Mouse (Mus musculus): ENCODE measurements around the gene Patl2.
"Not testable (repeated sequence)": the region's sequence is repeated elsewhere in the genome, so short reads cannot be mapped to it uniquely, and the experiment has no call there.

The Patl2 gene

GRCm38 (mm10) chr2:122143111-122143510 is 42.9 kb downstream of the Patl2 start:
- no peak for DNase-seq (ENCODE audit: low spot score)

DNA sequence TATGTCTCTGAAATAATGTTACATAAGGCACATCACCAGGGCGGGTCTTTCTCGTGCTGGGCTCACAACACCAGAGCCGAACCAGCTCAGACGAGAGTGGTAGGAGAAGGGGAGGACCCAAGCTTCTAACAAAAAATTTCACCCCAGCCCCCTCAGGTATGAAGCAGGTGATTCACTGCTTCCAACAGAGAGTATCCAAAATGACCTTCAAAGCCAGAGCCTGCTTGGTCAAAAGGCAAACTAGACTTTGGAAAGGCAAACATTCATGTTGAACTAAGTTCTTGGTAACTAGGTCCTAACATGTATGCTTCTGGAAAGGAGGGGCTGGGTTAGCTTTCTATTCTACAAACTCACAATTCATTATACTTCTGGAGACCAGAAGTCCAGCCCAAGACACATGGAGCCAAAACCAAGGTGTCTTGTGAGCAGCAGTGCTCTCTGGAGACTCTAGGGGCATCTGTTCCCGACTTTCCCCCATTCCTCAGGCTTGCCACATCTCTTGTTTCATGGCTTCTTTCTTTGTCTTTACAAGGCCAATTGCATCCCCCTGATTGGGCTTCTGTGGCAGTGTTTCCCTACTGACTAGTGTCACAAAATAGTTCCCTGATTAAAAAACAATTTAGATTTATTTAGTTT is 44.5 kb downstream of the Patl2 start:
- DNase-seq (ENCODE audit: low spot score) = no peak

- DNase-seq (ENCODE audit: low spot score) = no peak
These were observed 45.2 kb downstream of the Patl2 start for GRCm38 (mm10) chr2:122140815-122141214.

DNA sequence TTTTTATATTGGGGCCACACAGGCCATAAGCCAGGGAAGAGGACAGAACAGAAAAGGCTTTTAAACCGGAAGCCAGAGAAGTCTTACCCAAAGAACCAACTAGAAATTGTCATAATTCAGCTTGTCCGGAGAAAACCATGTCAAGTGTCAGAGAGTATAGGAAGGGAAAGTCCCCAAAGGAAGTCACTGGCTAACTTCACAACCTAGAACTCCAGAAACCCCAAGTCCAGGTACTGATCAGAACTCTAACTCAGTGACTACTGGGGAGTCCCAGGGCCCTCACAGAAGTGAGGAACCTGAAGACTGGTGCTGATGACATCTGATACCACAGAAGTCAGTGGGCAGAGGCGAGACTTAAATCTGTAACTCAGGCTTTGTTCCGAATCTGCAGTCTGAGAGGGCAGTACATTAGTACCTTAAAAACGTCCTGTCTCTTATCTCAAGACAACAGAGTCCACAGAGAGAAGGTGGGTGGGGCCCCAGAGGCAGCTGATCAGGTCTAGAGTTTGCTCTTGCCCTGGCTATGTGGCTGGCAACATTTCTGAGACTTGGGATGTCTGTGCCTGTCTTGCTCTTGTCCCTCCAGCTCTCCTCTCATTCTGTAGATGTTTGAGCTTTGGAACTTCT is 48.0 kb downstream of the Patl2 start:
- DNase-seq (ENCODE audit: low spot score) = no peak

DNA sequence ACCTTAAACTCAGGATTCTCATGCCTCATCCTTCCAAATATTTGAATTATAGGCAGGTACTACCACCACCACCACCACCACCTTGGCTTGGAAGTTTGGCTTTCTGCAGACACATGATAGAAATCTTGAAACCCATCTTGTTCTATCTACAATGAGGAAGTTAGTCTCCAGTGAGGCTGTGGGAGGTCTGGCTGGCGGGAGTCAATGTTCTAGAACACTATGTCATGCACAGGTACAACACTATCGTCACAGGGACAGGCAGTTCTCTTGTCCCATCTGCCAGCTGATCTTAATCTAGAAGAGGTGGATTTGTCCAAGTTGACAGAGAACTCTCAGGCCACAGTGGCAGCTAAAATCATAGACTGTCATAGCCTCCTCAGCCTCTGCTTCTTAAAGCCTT is 53.4 kb downstream of the Patl2 start:
- no peak for DNase-seq (ENCODE audit: low spot score)

DNA sequence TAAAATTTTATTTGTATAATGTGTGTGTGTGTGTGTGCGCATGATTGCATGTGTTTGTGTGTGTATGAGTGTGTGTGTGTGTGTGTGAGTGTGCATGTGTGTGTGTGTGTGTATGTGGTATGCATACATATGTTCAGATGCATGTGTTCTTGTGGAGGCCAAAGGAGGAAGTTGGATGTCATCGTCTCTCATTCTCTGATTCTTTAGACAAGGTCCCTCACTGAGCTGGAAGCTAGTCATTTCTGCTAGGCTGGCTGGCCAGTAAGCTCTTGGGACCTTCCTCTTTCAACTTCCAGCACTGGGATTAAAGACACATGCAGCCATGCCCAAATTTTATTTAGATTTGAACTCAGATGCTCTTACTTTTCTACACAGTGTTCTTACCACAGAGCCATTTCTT is 53.9 kb downstream of the Patl2 start:
- no peak for DNase-seq (ENCODE audit: low spot score)

DNA sequence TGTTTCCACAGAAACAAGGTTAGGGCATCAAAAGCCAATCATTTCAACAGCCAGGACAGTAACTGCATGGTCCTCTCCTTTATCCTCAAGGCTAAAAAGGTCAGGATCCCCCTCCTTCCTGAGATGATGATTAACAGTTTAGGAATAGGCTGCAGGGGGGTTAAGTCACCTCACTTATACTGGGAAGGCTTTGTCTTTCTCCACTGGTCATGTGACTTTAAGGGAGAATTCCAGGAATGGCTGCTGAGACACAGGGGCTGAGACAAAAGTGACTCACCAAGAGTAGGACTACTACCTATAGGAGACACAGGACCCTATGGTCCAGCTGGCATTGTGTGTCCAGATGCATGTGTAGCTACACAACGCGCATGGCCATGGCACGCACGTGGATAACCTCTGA is 58.4 kb downstream of the Patl2 start:
- DNase-seq (ENCODE audit: low spot score) = no peak

DNA sequence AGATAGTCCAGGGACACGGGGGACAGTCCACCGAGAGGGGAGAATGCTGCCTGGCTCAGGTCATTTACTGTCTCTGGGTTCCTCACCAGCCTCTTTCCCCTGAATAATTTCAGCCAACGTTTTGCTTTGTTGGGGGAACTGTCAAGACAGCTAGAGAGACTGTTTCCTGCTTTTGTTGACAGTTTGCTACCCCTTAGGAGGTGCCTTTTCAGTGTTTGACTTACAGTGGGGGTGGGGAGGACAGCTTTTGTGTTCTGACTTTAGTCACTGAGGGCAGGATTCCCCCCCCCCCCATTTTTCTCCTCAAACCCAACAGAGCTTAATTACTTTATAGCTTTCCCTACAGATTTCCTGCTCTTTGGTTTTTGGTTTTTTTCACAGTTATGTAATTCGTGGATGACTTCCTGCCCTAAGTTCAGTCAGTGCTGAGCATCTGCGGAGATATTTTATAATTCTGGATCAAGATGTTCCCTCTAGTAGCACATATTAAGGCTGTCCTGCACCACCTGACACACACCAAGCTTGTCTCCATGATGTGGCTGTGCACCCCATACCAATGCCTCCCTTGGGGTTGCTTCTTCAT is 59.1 kb downstream of the Patl2 start:
- DNase-seq (ENCODE audit: low spot score) = no peak

DNA sequence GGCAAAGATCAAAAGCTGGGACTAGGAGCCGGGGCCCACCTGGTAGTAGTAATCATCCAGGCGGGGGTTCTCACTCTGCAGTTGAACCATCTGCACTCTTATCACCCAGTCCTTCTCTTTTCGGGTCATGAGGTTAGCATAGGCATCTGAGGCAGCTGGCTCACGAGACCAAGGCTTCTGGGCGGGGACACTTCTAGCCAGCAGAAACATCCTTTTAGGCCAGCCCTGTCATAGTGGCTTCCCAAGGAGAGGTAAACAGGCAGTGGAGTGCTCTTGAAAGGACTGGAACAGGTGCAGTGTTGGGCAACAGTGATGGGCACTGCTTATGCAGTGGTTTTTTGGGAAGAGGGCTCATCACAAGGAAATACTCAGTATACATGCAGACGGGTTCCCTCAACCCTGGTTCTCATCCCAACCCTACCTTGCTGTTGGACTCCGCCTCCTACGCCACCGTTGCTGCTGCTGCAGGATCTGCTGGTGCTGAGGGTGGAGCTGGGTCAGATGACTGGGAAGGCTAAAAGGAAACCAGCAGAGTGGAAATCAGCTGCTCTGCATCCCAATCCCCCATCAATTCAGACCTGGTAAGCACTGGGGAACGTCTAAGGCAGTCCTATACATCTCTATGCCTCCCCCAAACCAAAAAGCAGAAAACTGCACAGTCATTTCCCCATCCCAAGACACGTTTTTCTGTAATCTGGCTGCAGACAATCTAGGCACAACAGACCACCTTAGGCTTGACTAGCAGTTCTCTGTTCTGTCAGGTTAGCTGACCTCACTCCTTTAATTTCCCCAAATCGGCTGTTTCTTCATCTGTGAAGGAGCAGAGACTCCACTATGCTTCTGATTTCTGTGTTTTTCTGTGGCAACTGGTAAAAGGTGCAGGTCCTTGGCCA is 60.1 kb downstream of the Patl2 start:
- no peak for DNase-seq (ENCODE audit: low spot score)

- DNase-seq (ENCODE audit: low spot score) = peak; percentile 93
These were observed 67.7 kb downstream of the Patl2 start, which contains the start of gene Spg11 for GRCm38 (mm10) chr2:122117961-122118958. Gene Spg11, minus strand, starts transcription at chr2:122118386.

DNA sequence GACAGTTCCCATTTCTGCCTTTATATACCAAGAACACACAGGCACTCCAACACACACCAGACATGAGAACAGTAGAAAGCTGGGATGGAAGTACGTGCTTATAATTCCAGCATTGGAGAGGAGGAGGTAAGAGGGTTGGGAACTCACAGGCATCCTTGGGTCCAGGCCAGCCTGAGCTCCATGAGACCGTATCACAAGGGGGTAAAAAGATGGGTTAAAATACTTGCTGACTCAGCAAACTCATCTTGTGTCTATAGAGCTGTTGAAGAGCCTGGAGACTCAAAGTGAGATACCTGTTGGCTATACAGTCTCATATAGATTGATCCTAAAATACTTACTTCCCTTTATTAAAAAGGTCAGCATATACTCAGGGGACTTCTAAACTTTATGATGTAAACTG is 69.1 kb downstream of the Patl2 start:
- no peak for DNase-seq (ENCODE audit: low spot score)

- no peak for DNase-seq (ENCODE audit: low spot score)
These were observed 76.3 kb downstream of the Patl2 start for GRCm38 (mm10) chr2:122109714-122110113.

DNA sequence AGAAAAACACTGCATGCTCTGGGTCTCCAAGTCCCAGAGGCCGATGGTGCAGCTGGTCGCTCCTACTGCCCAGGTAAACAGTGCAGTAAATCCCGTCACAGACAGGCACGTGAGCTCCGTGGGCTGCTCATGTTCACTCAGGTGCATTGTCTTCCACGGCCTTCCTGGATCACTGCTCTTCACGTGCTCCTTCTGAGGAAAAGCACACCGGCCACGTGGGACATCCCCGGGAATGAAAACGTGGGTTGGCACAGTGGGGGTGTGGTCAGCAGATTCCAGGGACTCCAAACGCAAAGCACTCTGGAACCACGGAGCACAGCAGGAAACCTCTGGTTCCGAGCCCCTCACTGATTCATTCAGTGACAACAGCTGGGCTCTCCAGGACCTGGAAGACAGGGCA is 77.9 kb downstream of the Patl2 start:
- DNase-seq (ENCODE audit: low spot score) = no peak

DNA sequence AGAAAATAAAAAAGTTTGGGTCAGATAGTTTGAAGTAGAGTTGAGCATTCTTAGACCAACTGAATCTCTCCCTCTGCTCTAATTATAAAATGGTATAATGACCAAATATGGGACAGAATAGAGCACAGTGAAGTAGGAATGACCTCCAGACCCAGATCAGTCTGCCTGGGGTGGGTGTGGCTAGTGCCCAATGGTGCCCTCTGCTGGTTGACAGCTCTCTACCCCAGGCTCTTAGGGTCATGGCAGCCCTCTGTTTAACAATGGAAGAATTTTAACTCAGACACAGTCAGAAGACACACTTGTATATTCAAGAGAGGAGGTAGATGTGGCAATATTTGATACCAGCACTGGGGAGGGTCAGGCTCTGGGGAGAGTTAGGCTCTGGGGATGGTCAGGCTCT is 83.9 kb downstream of the Patl2 start:
- DNase-seq (ENCODE audit: low spot score) = peak; percentile 15

DNA sequence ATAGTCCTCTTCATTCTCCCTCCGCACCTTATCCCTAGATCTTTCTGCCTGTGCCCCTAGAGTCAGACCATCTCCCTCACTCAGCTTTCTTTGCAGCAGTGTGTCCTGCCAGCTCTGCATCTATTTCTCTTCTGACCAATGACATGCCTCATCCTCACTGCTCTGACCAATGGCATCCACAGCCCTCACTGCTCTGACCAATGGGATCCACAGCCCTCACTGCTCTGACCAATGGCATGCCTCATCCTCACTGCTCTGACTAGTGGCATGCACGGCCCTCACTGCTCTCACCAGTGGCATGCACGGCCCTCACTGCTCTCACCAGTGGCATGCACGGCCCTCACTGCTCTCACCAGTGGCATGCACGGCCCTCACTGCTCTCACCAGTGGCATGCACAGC is 88.3 kb downstream of the Patl2 start:
- not testable (repeated sequence) for DNase-seq (ENCODE audit: low spot score)

DNA sequence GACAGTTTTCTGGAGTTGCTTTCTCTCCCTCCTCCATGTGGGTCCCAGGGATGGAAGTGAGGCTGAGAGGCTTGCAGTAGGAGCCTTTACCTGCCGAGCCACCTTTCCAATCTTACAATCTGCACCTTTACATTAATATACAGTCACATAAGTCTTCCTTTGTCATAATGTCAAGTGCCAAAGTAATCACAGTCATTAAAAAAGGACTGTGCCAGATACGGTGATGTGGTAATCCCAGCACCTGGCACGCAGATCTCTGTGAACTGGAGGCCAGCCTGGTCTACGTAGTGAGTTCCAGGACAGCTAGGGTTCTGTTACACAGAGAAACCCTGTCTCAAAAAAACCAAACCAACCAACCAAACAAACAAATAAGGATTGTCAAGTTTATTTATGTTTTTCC is 92.1 kb downstream of the Patl2 start:
- no peak for DNase-seq (ENCODE audit: low spot score)

DNA sequence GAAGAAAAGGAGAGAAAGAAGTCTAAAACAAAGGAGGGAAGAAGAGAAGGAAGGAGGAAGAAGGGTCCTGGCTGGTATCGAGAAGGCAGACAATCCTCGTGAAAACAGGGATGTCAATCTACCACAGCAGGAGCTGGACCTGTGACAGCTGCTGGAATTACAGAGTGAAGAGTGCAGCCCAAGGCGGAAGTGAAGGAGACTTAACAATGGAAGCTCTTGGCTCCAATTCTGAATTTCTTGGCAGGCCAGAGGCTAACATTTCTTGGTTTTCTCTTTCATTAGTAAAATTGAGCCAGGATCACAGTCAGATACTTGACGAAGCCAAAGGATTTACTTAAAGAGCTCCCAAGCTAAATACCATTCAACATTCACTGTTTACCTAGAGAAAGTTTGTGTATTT is 99.5 kb downstream of the Patl2 start:
- DNase-seq (ENCODE audit: low spot score) = no peak

DNA sequence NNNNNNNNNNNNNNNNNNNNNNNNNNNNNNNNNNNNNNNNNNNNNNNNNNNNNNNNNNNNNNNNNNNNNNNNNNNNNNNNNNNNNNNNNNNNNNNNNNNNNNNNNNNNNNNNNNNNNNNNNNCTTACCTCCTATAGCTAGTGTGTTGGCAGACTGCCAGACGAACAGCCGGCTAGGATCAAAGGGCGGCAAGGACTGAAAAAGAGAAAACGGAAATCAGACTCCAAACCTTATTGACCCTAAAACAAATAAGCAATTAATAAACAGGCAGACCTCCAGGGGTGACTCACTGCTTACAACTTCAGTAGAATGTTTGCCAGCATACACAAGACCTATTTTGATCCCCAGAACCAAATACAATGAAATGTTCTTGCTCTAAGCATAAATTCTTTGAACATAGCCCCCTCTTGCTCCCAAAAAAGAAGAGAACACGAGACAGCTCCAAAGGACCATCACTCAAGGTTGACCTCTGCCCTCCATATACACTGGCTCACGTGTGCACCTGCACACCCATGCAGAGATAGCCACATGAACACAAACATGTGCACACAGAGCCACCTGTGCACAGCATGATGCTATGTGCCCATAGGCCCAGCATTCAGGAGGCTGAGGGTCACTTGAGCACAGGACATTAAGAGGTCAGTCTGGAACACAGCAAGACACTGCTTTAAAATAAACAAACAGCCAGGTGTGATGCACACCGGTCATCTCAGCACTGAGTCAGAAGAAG is 104.1 kb downstream of the Patl2 start:
- no peak for DNase-seq (ENCODE audit: low spot score)

All from urinary bladder, postnatal 25 days (tissue).